Mouse (Mus musculus): ENCODE results near the gene Cyp2b23. TPM values are rescaled to one million over a fixed set of nuclear protein-coding genes. Genes with fewer than 3 reads are reported as not detected.

The Cyp2b23 gene
- not detected for polyA plus RNA-seq (2015; fragmentation: Illumina TruSeq; extraction: RNeasy Lipid Tissue Mini Kit (QIAGEN cat#74804); ENCODE audit: insufficient read depth, low replicate concordance)

GRCm38 (mm10) chr7:26686337-26686736 is at the start of gene Cyp2b23:
Gene Cyp2b23, minus strand, starts transcription at chr7:26686437.

GRCm38 (mm10) chr7:26618364-26618763 is 67.9 kb downstream of the Cyp2b23 start, which contains the start of gene Vmn1r185:
Gene Vmn1r185, minus strand, starts transcription at chr7:26618464.

Other genes starting within 250 kb of the Cyp2b23 start
- not detected for gene Nlrp9a, start 151.4 kb downstream of the Cyp2b23 start, polyA plus RNA-seq (2015; fragmentation: Illumina TruSeq; extraction: RNeasy Lipid Tissue Mini Kit (QIAGEN cat#74804); ENCODE audit: insufficient read depth, low replicate concordance)
- not detected for gene Vmn1r185, start 68.0 kb downstream of the Cyp2b23 start, polyA plus RNA-seq (2015; fragmentation: Illumina TruSeq; extraction: RNeasy Lipid Tissue Mini Kit (QIAGEN cat#74804); ENCODE audit: insufficient read depth, low replicate concordance)
- gene Cyp2b19, start 70.7 kb upstream of the Cyp2b23 start, polyA plus RNA-seq (2015; fragmentation: Illumina TruSeq; extraction: RNeasy Lipid Tissue Mini Kit (QIAGEN cat#74804); ENCODE audit: insufficient read depth, low replicate concordance) = not detected
- not detected for gene Cyp2g1, start 122.5 kb upstream of the Cyp2b23 start, polyA plus RNA-seq (2015; fragmentation: Illumina TruSeq; extraction: RNeasy Lipid Tissue Mini Kit (QIAGEN cat#74804); ENCODE audit: insufficient read depth, low replicate concordance)
- not detected for gene Cyp2a5, start 148.9 kb upstream of the Cyp2b23 start, polyA plus RNA-seq (2015; fragmentation: Illumina TruSeq; extraction: RNeasy Lipid Tissue Mini Kit (QIAGEN cat#74804); ENCODE audit: insufficient read depth, low replicate concordance)